Mouse (Mus musculus) embryonic fibroblast, embryonic 13.5 days (primary cell): ENCODE data around the gene Prpf8. TPM values are rescaled to one million over a fixed set of nuclear protein-coding genes. Genes with fewer than 3 reads are reported as not detected.

Experiments used
- H3K27ac ChIP-seq: 2 replicates; pipeline ENCODE4 v1.5.1; 2012; ENCODE audit warnings: low read length, control low read depth, inconsistent platforms; ENCODE audit not compliant: insufficient read depth
- H3K4me1 ChIP-seq: 2 replicates; pipeline ENCODE4 v1.6.1; 2011; ENCODE audit warnings: low read length; ENCODE audit not compliant: control insufficient read depth, insufficient read depth
- H3K4me3 ChIP-seq: 2 replicates; pipeline ENCODE4 v1.5.1; 2011; ENCODE audit warnings: mild to moderate bottlenecking, control low read depth, low read length; ENCODE audit not compliant: insufficient read depth
- CTCF ChIP-seq: IDR thresholded peaks from 2 replicates; pipeline ENCODE4 v1.5.1; 2011; ENCODE audit warnings: mild to moderate bottlenecking, control low read depth, low read length, moderate library complexity, borderline replicate concordance; ENCODE audit not compliant: insufficient read depth
- POLR2A ChIP-seq: IDR thresholded peaks from 2 replicates; pipeline ENCODE4 v1.6.1; 2011; ENCODE audit warnings: low read depth, mild to moderate bottlenecking, control low read depth, low read length, moderate library complexity
- polyA plus RNA-seq: library from polyadenylated mRNA; stranded (reverse); fragments of >200 nt; gene quantifications from 2 replicates; pipeline ENCODE4 v1.2.4, GENCODE M21; 2011; ENCODE audit warnings: low read depth; ENCODE audit not compliant: missing spikeins, insufficient read length

The Prpf8 gene
- polyA plus RNA-seq, 1 experiment = 132 TPM

DNA sequence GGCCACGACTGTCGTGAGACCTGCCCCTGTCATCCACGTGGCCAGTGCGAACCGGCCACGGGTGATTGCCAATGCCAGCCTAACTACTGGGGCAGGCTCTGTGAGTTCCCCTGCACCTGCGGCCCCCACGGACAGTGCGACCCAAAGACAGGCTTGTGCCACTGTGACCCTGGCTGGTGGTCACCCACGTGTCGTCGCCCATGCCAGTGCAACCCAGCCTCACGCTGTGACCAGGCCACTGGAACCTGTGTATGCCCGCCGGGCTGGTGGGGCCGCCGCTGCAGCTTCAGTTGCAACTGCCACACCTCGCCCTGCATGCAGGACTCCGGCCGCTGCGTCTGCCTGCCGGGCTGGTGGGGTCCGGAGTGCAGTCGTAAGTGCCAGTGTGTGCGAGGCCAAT is 28.6 kb downstream of the Prpf8 start:
- no peak overlapping the region for H3K4me3 ChIP-seq
- H3K27ac ChIP-seq = no peak overlapping the region
- TF ChIP-seq POLR2A = no peak
- no peaks in the 10 kb centered on the region for H3K4me1 ChIP-seq

DNA sequence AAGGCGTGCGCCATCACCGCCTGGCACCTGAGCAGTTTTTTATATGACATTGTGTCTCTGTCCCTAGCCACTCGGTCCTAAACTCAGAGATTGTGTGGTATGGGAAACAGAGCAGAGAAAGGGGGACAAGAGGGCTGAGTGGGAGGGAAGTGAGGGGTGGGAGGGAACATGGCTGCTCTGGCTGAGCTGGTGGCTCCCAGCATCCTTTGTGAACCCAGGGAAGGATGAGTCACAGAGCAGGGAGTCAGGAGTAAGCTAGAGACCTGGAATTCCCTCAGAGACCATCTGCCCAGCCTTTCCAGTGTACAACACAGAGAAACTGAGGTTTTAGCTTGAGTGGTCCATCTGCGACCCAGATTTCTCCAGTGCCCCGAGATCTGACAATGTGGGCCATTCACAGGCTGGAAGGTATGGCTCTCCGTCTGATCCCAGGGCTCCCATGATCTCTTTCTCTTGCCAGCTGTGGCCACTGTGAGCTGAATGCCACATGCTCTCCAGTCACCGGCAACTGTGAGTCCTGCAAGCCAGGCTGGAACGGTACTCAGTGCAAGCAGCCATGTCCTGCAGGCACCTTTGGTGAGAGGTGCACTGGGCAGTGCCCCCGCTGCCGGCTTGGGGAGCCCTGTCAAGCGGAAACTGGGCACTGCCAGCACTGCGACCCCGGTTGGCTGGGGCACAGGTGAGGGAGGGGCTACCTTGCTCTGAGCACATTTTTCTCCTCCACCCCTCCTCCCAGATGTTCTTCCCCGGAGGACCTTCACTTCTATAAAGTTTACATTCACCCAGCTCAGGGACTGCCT is 33.4 kb downstream of the Prpf8 start:
- Histone ChIP-seq H3K4me1 (no peaks in the 10 kb centered on the region), H3K4me3 (no peak overlapping the region), H3K27ac (no peak overlapping the region)
- TF ChIP-seq POLR2A (no peak), CTCF (no peak)

DNA sequence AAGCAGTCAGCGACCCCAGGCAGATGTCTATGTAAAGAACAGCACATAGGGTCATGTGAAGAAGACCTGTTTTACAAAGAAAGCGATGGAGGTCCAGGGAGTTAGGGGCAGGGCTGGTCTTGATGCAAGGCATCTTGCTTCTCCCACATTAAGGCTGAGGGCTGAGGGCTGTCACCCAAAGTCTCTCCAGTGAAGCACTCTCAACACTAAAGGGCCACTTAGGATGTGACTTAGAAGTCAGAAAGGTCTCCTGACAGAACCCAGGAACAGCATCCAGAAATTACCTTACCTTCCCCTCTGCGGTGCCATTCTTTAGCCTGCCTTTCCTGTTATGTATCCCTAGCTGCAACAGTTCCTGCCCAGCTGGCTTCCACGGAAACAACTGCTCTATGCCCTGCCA is 35.0 kb downstream of the Prpf8 start:
- no peak for TF ChIP-seq CTCF
- no peak for TF ChIP-seq POLR2A
- Histone ChIP-seq H3K27ac (no peak overlapping the region), H3K4me3 (no peak overlapping the region), H3K4me1 (no peaks in the 10 kb centered on the region)

DNA sequence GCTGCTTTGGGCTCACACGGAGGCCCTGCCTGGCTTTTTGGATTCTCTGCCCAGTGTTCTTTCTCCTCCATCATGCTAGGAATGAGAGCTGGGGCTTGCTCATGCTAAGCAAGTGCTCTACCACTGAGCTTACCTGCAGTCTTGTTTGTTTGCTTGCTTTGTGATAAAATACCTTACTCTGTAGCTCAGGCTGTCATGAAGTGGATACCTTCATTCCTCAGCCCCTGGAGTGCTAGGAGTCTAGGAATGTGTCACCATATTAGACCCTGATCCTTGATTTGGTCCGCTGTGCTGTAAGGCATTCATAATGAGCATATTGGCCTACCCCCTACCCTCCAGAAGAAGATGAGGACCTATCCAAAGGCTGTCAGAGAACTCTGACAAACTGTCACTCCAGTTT is 36.2 kb downstream of the Prpf8 start:
- TF ChIP-seq CTCF (no peak), POLR2A (no peak)
- Histone ChIP-seq H3K4me1 (no peaks in the 10 kb centered on the region), H3K27ac (no peak overlapping the region), H3K4me3 (no peak overlapping the region)

DNA sequence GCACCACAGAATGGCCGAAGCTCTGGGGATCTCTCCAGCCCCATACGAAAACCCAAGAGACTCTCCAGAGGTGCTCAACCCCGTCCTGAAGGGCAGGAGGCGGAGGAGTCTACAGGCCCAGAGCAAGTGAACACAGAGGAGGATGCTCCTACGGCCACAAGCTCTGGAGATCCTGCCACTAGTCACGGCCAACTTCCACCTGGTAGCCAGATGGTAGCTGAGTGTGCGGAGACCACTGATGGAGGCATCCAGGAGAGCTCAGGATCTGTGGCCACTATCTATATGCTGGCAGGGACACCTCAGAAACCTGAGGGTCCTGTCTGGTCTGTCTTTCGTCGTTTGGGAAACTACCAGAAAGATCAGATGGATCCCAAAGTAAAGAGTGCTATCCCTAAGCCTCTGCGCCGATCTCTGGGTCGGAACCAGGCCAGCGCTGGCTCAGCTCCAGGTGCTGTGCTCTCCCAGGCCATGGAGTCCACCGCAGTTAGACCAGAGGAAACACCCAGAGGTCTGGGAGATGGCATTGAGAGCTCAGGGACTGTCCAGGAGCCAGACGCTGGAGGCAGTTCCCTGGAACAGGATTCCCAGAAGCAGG is 39.0 kb downstream of the Prpf8 start:
- no peaks in the 10 kb centered on the region for H3K4me1 ChIP-seq
- TF ChIP-seq POLR2A (no peak), CTCF (no peak)
- no peak overlapping the region for H3K4me3 ChIP-seq
- H3K27ac ChIP-seq = no peak overlapping the region

- H3K27ac ChIP-seq = no peak overlapping the region
- no peaks in the 10 kb centered on the region for H3K4me1 ChIP-seq
- TF ChIP-seq POLR2A (no peak), CTCF (no peak)
- H3K4me3 ChIP-seq = no peak overlapping the region
These were observed 40.3 kb downstream of the Prpf8 start for GRCm38 (mm10) chr11:75526943-75527342.

DNA sequence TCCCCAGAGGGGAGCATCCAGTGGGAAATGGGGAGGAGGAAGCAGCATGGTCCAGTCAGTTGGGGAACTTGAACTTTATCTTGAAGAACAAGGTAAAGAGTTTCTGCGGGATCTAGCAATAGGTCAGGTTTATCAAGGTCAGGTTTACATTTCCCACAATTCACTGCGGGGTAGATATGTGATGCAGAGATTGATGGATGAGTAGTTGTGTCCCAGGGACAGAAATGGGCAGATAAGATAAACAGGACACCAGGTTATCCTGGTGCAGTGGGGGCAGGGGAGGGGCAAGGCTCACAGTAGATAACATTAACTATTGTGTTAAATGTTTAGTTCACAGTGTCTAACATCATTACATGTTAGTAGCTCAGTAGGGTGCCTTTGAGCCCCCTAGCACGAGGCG is 43.2 kb downstream of the Prpf8 start:
- H3K4me3 ChIP-seq = no peak overlapping the region
- TF ChIP-seq POLR2A (no peak), CTCF (no peak)
- H3K27ac ChIP-seq = no peak overlapping the region
- no peaks in the 10 kb centered on the region for H3K4me1 ChIP-seq

GRCm38 (mm10) chr11:75530325-75530724 is 43.7 kb downstream of the Prpf8 start:
- H3K27ac ChIP-seq = no peak overlapping the region
- TF ChIP-seq CTCF (peak; percentile 92), POLR2A (no peak)

GRCm38 (mm10) chr11:75530845-75531373 is 44.3 kb downstream of the Prpf8 start:
- no peaks in the 10 kb centered on the region for H3K4me1 ChIP-seq
- peak overlapping the region; percentile 68 for H3K4me3 ChIP-seq
- peak overlapping the region; percentile 4; the same call in 1 of the 2 replicates for H3K27ac ChIP-seq
- TF ChIP-seq CTCF (no peak), POLR2A (0 out of 2 replicates have a peak, but pooled peaks have one; percentile 15)

More at GRCm38 (mm10) chr11:75530325-75530724, 43.7 kb downstream of the Prpf8 start:
- Histone ChIP-seq H3K4me1 (no peaks in the 10 kb centered on the region), H3K4me3 (peak overlapping the region; percentile 68)
